In the genomic region with DNA sequence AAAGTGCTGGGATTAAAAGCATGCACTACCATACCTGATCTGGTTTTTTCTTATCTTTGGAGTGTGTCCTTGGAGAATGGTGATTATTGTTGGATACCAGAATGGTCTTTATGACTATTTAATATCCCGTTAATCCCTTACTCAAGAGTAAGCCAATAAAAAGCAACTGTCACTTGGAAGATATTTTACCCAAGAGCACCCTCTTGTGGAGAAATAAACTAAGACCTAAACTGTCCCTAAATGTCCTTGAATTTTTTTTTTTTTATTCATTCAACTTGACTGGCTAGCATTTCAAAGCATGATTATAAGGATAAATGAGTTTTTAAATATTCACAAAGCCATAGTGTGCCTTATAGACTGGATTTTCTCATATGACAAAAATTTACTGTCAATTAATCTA, we compare ENCODE assay signal across 10 mouse cellular contexts. TPM values are rescaled to one million over a fixed set of nuclear protein-coding genes. Genes with fewer than 3 reads are reported as not detected.
DNase-seq lines count a peak whose midpoint lies in the region; ATAC-seq and TF ChIP-seq lines count a peak whose summit lies in the region.
"Had no signal": no experiment of that assay in that cellular context is flagged by ENCODE, and none has a peak within 500 bp of the region (broad histone marks: within the 10 kb centered on the region; RNA-seq: fewer than 3 reads in every experiment).

No protein-coding gene starts in this region.

- no peaks in the 10 kb centered on the region for H3K9me3 ChIP-seq in heart, embryonic 10.5 days
- no peaks in the 10 kb centered on the region for H3K9me3 ChIP-seq in midbrain, embryonic 14.5 days (ENCODE audit: control insufficient read depth, low read length)
- no peaks in the 10 kb centered on the region for H3K9me3 ChIP-seq in midbrain, embryonic 15.5 days
- H3K9me3 ChIP-seq in stomach, postnatal 0 days (ENCODE audit: control insufficient read depth, low read length) = no peaks in the 10 kb centered on the region
- H3K9me3 ChIP-seq in intestine, embryonic 16.5 days (ENCODE audit: control insufficient read depth, low read length) = no peaks in the 10 kb centered on the region
- H3K9me3 ChIP-seq: hindbrain, embryonic 15.5 days had no signal

- TF ChIP-seq CTCF in stomach, postnatal 0 days (IDR thresholded peaks at IDR 0.05; ENCODE audit: low read depth) = peak; percentile 73

- no peak for TF ChIP-seq EP300 in stomach, postnatal 0 days (optimal IDR thresholded peaks at IDR 0.05)

- no peaks in the 10 kb centered on the region for H3K4me1 ChIP-seq in heart, embryonic 10.5 days
- H3K4me1 ChIP-seq in midbrain, embryonic 14.5 days (ENCODE audit: control insufficient read depth, insufficient read depth, low read length) = no peaks in the 10 kb centered on the region
- no peaks in the 10 kb centered on the region for H3K4me1 ChIP-seq in midbrain, embryonic 15.5 days
- H3K4me1 ChIP-seq in stomach, postnatal 0 days (replicated peaks; ENCODE audit: control insufficient read depth, insufficient read depth) = no peaks in the 10 kb centered on the region
- no peaks in the 10 kb centered on the region for H3K4me1 ChIP-seq in intestine, embryonic 16.5 days (ENCODE audit: control insufficient read depth, insufficient read depth, low read length)
- H3K4me1 ChIP-seq: hindbrain, embryonic 15.5 days had no signal

- H3K9ac ChIP-seq in midbrain, embryonic 14.5 days (replicated peaks; ENCODE audit: low read length) = no peak overlapping the region
- no peak overlapping the region for H3K9ac ChIP-seq in midbrain, embryonic 15.5 days
- no peak overlapping the region for H3K9ac ChIP-seq in stomach, postnatal 0 days (ENCODE audit: low read length)
- no peak overlapping the region for H3K9ac ChIP-seq in intestine, embryonic 16.5 days (ENCODE audit: low read depth, low read length)
- H3K9ac ChIP-seq: hindbrain, embryonic 15.5 days had no signal

- H3K4me3 ChIP-seq in heart, embryonic 10.5 days = no peak overlapping the region
- no peak overlapping the region for H3K4me3 ChIP-seq in midbrain, embryonic 14.5 days (replicated peaks; ENCODE audit: low read depth, low read length)
- H3K4me3 ChIP-seq in midbrain, embryonic 15.5 days = no peak overlapping the region
- H3K4me3 ChIP-seq in stomach, postnatal 0 days (ENCODE audit: low read depth, low read length) = no peak overlapping the region
- no peak overlapping the region for H3K4me3 ChIP-seq in intestine, embryonic 16.5 days (ENCODE audit: low read length)
- H3K4me3 ChIP-seq: erythroblast, embryonic 14.5 days; hindbrain, embryonic 15.5 days had no signal

- H3K27ac ChIP-seq in heart, embryonic 10.5 days = no peak overlapping the region
- no peak overlapping the region for H3K27ac ChIP-seq in midbrain, embryonic 14.5 days (replicated peaks; ENCODE audit: low read depth, low read length)
- no peak overlapping the region for H3K27ac ChIP-seq in midbrain, embryonic 15.5 days
- H3K27ac ChIP-seq in stomach, postnatal 0 days (replicated peaks) = no peak overlapping the region
- no peak overlapping the region for H3K27ac ChIP-seq in intestine, embryonic 16.5 days (ENCODE audit: low read length)
- H3K27ac ChIP-seq: hindbrain, embryonic 15.5 days had no signal

- H3K27me3 ChIP-seq in heart, embryonic 10.5 days (ENCODE audit: insufficient read depth, poor library complexity, severe bottlenecking) = no peaks in the 10 kb centered on the region
- H3K27me3 ChIP-seq in midbrain, embryonic 14.5 days (ENCODE audit: control insufficient read depth, insufficient read depth, low read length) = no peaks in the 10 kb centered on the region
- H3K27me3 ChIP-seq in midbrain, embryonic 15.5 days (replicated peaks) = no peaks in the 10 kb centered on the region
- no peaks in the 10 kb centered on the region for H3K27me3 ChIP-seq in stomach, postnatal 0 days (ENCODE audit: control insufficient read depth, insufficient read depth, low read length)
- no peaks in the 10 kb centered on the region for H3K27me3 ChIP-seq in intestine, embryonic 16.5 days (replicated peaks; ENCODE audit: control insufficient read depth, insufficient read depth, low read length)
- H3K27me3 ChIP-seq: hindbrain, embryonic 15.5 days had no signal

- H3K36me3 ChIP-seq in heart, embryonic 10.5 days = peaks cover 56% of the 10 kb centered on the region
- H3K36me3 ChIP-seq in midbrain, embryonic 14.5 days (ENCODE audit: control insufficient read depth, insufficient read depth, low read length) = peaks cover 46% of the 10 kb centered on the region
- peaks cover 14% of the 10 kb centered on the region; the same call in 1 of the 2 replicates for H3K36me3 ChIP-seq in midbrain, embryonic 15.5 days (replicated peaks)
- H3K36me3 ChIP-seq in stomach, postnatal 0 days (ENCODE audit: control insufficient read depth, insufficient read depth, low read length) = peaks cover 12% of the 10 kb centered on the region
- H3K36me3 ChIP-seq in intestine, embryonic 16.5 days (ENCODE audit: control insufficient read depth, insufficient read depth, low read length) = peaks cover 8% of the 10 kb centered on the region

- H3K4me2 ChIP-seq in midbrain, embryonic 14.5 days (ENCODE audit: low read length) = no peak overlapping the region
- no peak overlapping the region for H3K4me2 ChIP-seq in midbrain, embryonic 15.5 days
- no peak overlapping the region for H3K4me2 ChIP-seq in stomach, postnatal 0 days (replicated peaks; ENCODE audit: low read depth)
- no peak overlapping the region for H3K4me2 ChIP-seq in intestine, embryonic 16.5 days (ENCODE audit: low read depth, low read length)
- H3K4me2 ChIP-seq: hindbrain, embryonic 15.5 days had no signal

- 70% methylated on average over 1 of the region's 1 CpGs for WGBS in heart, embryonic 10.5 days
- 66% methylated on average over 1 of the region's 1 CpGs for WGBS in midbrain, embryonic 14.5 days
- 44% methylated on average over 1 of the region's 1 CpGs for WGBS in midbrain, embryonic 15.5 days
- WGBS in stomach, postnatal 0 days = 62% methylated on average over 1 of the region's 1 CpGs
- WGBS in intestine, embryonic 16.5 days = 60% methylated on average over 1 of the region's 1 CpGs

- DNase-seq in heart, adult 8-10 months (ENCODE audit: low spot score) = peak; percentile 57
- no peak for DNase-seq in heart, embryonic 10.5 days (ENCODE audit: low spot score)
- DNase-seq in midbrain, embryonic 14.5 days = peak; percentile 82
- peak; percentile 2 for DNase-seq in embryo, embryonic 11.5 days (ENCODE audit: low read depth, low spot score)
- no peak for DNase-seq in stomach, postnatal 0 days (ENCODE audit: low spot score)
- DNase-seq in adrenal gland, postnatal 14 days = no peak

- ATAC-seq in midbrain, embryonic 14.5 days (ENCODE audit: low FRiP score, low TSS enrichment) = no peak
- ATAC-seq in midbrain, embryonic 15.5 days (replicated peaks) = no peak; the same call in 1 of the 2 replicates
- no peak for ATAC-seq in stomach, postnatal 0 days (ENCODE audit: low FRiP score, low TSS enrichment)
- ATAC-seq in intestine, embryonic 16.5 days = no peak

RNA-seq across cellular contexts. Expression of a gene that starts 38.0 kb away (rescaled TPM):
- 10 to 100 TPM; 33.1 to 40.2 (median 37.6) TPM for total RNA-seq in heart, adult 8-10 months (2022)
- polyA plus RNA-seq in heart, embryonic 10.5 days (2016; fragmentation: Nextera tagmentation; extraction: Ambion mirVana) = 20.5 and 20.8 TPM in 2 replicates
- polyA plus RNA-seq in midbrain, embryonic 14.5 days (2014; fragmentation: Nextera tagmentation; extraction: Ambion mirVana) = 22.6 and 24.3 TPM in 2 replicates
- 23.6 and 26.5 TPM in 2 replicates for polyA plus RNA-seq in midbrain, embryonic 15.5 days (2015; fragmentation: Nextera tagmentation; extraction: Ambion mirVana)
- 15.1 and 24.3 TPM in 2 replicates for polyA plus RNA-seq in stomach, postnatal 0 days (2015; fragmentation: Nextera tagmentation; extraction: Ambion mirVana)
- total RNA-seq in adrenal gland, postnatal 14 days (2021) = 34.7 and 37.3 TPM in 2 replicates
- polyA plus RNA-seq in intestine, embryonic 16.5 days (2015; fragmentation: Nextera tagmentation; extraction: Ambion mirVana) = 21.5 and 25.7 TPM in 2 replicates

RNA-seq across cellular contexts. Expression of a gene that starts 56.3 kb away (rescaled TPM):
- 10 to 100 TPM; 19.1 to 22.8 (median 20.8) TPM for total RNA-seq in heart, adult 8-10 months (2022)
- polyA plus RNA-seq in heart, embryonic 10.5 days (2016; fragmentation: Nextera tagmentation; extraction: Ambion mirVana) = 4.1 and 7.9 TPM in 2 replicates
- 1.1 and 6.0 TPM in 2 replicates for polyA plus RNA-seq in midbrain, embryonic 14.5 days (2014; fragmentation: Nextera tagmentation; extraction: Ambion mirVana)
- polyA plus RNA-seq in midbrain, embryonic 15.5 days (2015; fragmentation: Nextera tagmentation; extraction: Ambion mirVana) = 10.1 and 11.6 TPM in 2 replicates
- 50.7 and 70.9 TPM in 2 replicates for polyA plus RNA-seq in stomach, postnatal 0 days (2015; fragmentation: Nextera tagmentation; extraction: Ambion mirVana)
- total RNA-seq in adrenal gland, postnatal 14 days (2021) = 57.7 and 60.3 TPM in 2 replicates
- polyA plus RNA-seq in intestine, embryonic 16.5 days (2015; fragmentation: Nextera tagmentation; extraction: Ambion mirVana) = 59.6 and 64.9 TPM in 2 replicates
- polyA plus RNA-seq: erythroblast, embryonic 14.5 days had no signal

Comparison
In these comparisons a context has a peak if more than half of its experiments do, and no peak if none do; other contexts are left out.
1. DNase-seq: peak in heart, adult 8-10 months (single experiment), midbrain, embryonic 14.5 days (single experiment) and embryo, embryonic 11.5 days (single experiment); none in heart, embryonic 10.5 days (single experiment), stomach, postnatal 0 days (single experiment) and adrenal gland, postnatal 14 days (single experiment).